Mouse (Mus musculus) megakaryocyte, embryonic 14.5 days (primary cell): ENCODE results near the gene Pax8.

Source experiments
- FLI1 ChIP-seq: IDR thresholded peaks from 2 replicates; pipeline ENCODE4 v1.6.1; 2012; ENCODE audit warnings: low read length, inconsistent platforms, mixed read lengths
- GATA1 ChIP-seq: IDR thresholded peaks from 3 replicates; pipeline ENCODE4 v1.6.1; 2012; ENCODE audit warnings: mixed read lengths, low read length, inconsistent platforms, borderline replicate concordance

- TF ChIP-seq FLI1 (no peak), GATA1 (no peak)
Measured at GRCm38 (mm10) chr2:24521430-24522226, 46.2 kb upstream of the Pax8 start.
